Mouse (Mus musculus) ES-CJ7 (cell line): ENCODE results near the gene Cnot1.

Experiments
- DNase-seq: peaks from one replicate; pipeline ENCODE4 v3.0.0; 2011; ENCODE audit warnings: low read depth, low spot score

Cnot1 gene

GRCm38 (mm10) chr8:95816044-95816708 is 8.9 kb upstream of the Cnot1 start:
- peak; percentile 88 for DNase-seq

GRCm38 (mm10) chr8:95810184-95810591 is 2.9 kb upstream of the Cnot1 start:
- no peak for DNase-seq

- no peak for DNase-seq
These were observed 1.9 kb upstream of the Cnot1 start for GRCm38 (mm10) chr8:95809116-95809515.

- DNase-seq: no peak
These were observed 1.4 kb upstream of the Cnot1 start for GRCm38 (mm10) chr8:95808631-95809030.

- DNase-seq: peak; percentile 99
These were observed 597 bp upstream of the Cnot1 start for GRCm38 (mm10) chr8:95807861-95808260.

GRCm38 (mm10) chr8:95806461-95807191 is 638 bp downstream of the Cnot1 start:
- DNase-seq: peak; percentile 64

GRCm38 (mm10) chr8:95805482-95805881 is 1.8 kb downstream of the Cnot1 start:
- DNase-seq: no peak

GRCm38 (mm10) chr8:95802231-95802630 is 5.0 kb downstream of the Cnot1 start:
- no peak for DNase-seq

GRCm38 (mm10) chr8:95801476-95802064 is 5.7 kb downstream of the Cnot1 start:
- DNase-seq: peak; percentile 51

GRCm38 (mm10) chr8:95800353-95800752 is 6.9 kb downstream of the Cnot1 start:
- no peak for DNase-seq

GRCm38 (mm10) chr8:95799891-95800290 is 7.4 kb downstream of the Cnot1 start:
- no peak for DNase-seq

GRCm38 (mm10) chr8:95799117-95799516 is 8.1 kb downstream of the Cnot1 start:
- DNase-seq: no peak

GRCm38 (mm10) chr8:95795333-95796061 is 11.8 kb downstream of the Cnot1 start:
- DNase-seq: peak; percentile 64

GRCm38 (mm10) chr8:95785591-95785990 is 21.7 kb downstream of the Cnot1 start:
- DNase-seq: no peak

GRCm38 (mm10) chr8:95782628-95783027 is 24.6 kb downstream of the Cnot1 start:
- no peak for DNase-seq

GRCm38 (mm10) chr8:95781775-95782174 is 25.5 kb downstream of the Cnot1 start:
- peak; percentile 71 for DNase-seq

GRCm38 (mm10) chr8:95781085-95781484 is 26.2 kb downstream of the Cnot1 start:
- DNase-seq: no peak

GRCm38 (mm10) chr8:95764133-95764532 is 43.1 kb downstream of the Cnot1 start:
- no peak for DNase-seq

GRCm38 (mm10) chr8:95760323-95760722 is 46.9 kb downstream of the Cnot1 start:
- no peak for DNase-seq

- no peak for DNase-seq
These were observed 55.3 kb downstream of the Cnot1 start for GRCm38 (mm10) chr8:95751924-95752323.

- DNase-seq: no peak
These were observed 59.2 kb downstream of the Cnot1 start for GRCm38 (mm10) chr8:95748028-95748427.

- no peak for DNase-seq
These were observed 65.5 kb downstream of the Cnot1 start for GRCm38 (mm10) chr8:95741732-95742131.
